Mouse (Mus musculus) brain, adult 2 months (tissue): ENCODE measurements around the gene Zbtb34.

Experiments used
- DNase-seq: peaks from one replicate; pipeline ENCODE4 v3.0.0; 2011; ENCODE audit warnings: low read depth, low spot score

Zbtb34 gene

DNA sequence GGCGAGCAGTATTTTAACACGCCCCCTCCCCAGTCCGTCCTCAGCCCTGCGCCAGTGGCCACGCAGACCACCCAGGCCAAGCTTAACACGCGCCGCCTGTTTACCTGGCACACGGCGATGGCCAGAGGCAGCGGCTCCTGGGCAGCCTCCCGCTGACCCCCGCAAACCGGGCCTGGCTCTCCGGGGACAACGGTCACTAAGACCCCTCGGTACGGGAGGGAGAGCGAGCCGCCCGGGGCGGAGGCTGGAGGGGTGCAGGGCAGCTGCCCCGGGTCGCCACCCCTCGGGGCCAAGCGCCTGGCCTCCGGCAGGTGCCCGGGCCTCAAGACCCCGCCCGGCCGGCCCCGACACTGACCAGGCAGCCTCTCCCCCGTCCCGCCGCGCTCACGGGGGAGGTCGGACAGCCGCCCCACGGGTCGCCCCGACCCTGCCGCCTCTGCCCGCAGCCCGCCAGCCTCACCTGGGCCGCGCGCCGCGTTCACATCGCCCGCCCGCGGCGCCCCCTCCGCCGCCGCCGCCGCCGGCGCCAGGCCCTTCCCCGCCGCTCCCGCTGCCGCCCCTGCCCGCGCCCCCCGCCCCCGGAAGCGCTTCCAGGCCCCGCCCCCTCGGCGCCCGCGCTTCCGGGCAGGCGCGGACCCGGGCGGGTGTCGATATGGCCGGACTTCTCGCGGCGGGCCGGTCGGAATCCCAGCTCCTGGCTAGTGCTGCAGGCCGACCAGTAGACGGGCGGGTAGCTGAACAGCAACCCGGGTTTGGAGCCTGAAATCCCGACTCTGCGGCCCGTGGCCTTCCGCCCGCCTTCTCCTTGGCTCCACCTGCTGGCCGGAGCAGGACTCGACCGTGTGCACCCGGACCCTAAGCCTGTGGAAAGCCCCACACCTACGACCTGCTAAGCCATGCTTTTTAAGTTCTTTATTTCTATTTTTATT, at the start of gene Zbtb34:
Zbtb34 (minus strand) TSS at position 554 of the 929 bp plus-strand sequence.
- peak; percentile 62 for DNase-seq

DNA sequence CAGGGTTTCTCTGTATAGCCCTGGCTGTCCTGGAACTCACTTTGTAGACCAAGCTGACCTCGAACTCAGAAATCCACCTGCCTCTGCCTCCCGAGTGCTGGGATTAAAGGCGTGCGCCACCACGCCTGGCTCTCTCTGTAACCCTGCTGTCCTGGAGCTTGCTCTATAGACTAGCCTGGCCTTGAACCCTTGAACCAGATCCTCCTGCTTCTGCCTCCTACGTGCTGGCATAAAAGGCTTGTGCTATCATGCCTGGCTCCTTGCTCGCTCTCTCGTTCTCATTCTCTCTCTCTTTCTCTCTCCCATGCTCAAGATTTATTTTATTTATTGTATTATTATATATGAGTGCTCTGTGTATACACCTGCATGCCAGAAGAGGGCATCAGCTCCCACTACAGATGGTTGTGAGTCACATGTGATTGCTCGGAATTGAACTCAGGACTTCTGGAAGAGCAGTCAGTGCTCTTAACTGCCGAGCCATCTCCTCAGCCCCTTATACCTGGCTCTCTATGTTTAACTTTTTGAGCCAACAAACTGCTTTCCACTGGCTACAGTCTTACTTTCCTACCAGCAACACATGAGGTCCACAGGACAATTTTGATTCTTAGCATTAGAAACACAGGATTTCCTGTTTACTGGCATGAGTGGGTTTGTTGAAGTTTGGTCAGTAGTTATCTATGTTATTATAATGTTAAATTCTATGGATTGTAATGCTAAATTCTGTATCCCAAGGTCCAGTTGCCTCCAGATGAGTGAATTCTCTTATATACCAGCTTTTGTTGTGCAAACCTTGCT, 47.0 kb upstream of the Zbtb34 start:
- DNase-seq = no peak

DNA sequence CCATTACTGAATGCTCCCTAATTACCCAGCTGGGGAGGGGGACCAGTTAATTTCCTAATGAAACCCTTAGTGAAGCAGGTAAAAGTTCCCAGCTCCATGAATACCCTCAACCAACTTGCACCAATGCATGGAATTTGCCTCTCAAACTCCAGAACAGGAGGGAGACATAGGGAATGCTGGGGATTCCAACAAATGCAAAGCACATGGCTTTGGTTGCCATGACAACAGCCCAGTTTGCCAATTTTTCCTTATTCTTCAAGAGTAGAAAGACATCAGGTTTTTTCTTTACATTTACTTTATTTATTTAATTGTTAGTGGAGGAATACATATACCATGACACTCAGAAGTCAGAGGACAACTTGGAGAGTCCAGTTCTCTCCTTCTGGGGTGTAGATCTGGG, 44.8 kb upstream of the Zbtb34 start:
- peak; percentile 89 for DNase-seq

DNA sequence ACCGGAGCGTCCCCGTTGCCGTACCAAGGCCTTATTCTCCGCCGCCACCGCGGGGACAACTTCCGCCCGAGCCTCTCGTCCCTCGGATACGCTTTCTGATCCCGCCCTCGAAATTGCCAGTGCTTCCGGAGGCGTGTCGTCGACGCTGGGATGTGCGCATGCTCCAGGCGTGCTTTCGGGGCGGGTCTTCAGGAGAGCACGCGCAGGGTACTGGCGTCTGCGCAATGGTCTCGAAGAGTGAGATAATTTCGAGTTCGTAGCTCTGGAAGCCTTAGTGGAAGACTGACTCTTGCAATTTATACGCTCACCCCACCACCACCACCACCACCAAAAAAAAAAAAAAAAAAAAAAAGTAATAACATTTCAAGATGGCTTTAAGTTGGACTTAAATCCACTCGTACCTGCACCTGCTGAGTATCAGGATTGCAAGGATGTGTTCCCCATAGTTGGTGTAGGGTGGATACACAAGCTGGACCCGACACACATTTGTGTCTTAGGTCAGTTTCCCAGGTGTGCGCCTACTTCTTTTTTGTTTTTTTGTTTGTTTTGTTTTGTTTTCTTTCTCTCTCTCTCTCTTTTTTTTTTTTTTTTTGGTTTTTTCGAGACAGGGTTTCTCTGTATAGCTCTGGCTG, 37.5 kb upstream of the Zbtb34 start, which contains the start of gene Zbtb43:
Zbtb43 (minus strand) TSS at position 94 of the 632 bp plus-strand sequence.
- DNase-seq = peak; percentile 98

DNA sequence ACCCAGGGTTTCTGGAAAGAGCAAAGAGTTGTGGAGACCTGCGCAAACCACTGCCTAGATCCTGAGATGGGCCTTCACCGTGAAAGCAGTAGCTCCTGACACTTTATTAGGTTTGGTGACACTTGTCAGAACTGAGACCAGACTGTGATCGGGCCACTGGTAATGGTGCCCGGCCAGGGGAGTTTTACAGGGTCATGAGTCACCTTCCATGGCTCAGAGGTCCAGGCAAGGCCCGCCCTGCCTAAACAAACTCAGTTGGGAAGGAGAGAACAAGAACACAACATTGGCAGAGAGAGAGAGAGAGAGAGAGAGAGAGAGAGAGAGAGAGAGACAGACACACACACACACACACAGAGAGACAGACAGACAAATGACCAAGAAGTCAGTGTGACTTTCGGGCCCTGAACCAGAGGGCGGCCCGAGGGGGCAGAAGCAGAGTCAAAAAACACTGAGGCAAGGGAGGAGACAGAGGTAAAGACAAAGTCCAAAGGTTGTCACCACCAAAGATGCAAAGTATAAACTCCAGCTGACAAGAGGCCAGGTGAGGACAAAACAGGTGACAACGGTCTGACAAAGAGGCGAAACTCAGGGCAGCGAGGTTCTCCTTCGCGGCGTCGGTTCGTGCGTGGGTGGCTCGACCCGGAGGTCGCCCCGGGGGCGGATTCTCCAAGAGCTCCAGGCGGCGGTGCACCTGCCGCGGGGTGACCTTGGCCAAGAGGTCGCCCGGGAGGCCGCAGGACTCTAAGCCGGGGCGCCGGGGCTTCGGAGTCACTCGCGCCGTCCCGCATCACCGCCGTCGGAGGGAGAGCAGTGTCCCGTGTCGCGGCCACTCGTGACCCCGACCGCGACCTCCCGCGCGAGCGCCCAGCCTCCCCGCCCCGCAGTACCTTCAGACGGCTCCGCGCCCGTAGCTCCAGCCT, 36.7 kb upstream of the Zbtb34 start:
- DNase-seq = no peak

DNA sequence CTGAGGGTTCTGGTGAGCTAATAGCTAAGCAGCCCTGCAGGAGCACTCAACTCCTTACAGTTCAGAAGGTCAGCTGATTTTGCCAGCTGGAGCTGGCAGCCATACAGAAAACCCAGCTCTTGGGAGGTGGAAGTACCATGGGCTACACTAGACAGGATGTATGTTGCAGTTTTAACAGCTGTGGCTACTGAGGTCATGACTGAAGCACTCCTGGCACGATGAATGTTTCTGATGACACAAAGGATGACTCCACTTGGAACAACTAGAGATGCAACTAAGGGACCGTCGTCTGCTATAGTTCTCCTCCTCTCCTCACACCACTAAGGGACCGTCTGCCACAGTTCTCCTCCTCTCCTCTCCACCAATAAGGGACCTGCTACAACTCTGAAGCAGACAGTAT, 34.8 kb upstream of the Zbtb34 start:
- DNase-seq = peak; percentile 50

DNA sequence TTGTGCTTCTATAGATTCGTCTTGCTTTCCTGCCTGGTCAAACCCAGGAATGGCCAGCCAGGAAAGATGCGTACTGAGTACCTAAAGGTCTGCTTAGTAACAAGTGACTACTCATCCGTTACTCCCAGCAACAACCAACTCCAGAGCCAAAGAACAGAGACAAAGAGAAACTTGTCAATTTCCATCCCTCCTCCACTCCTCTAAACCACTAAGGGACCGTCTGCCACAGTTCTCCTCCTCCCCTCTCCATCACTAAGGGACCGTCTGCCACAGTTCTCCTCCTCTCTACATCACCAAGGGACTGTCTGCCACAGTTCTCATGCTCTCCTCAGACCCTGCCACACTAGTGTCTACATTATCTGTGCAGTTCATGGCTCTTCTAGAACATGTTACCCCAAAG, 34.1 kb upstream of the Zbtb34 start:
- DNase-seq = peak; percentile 53

DNA sequence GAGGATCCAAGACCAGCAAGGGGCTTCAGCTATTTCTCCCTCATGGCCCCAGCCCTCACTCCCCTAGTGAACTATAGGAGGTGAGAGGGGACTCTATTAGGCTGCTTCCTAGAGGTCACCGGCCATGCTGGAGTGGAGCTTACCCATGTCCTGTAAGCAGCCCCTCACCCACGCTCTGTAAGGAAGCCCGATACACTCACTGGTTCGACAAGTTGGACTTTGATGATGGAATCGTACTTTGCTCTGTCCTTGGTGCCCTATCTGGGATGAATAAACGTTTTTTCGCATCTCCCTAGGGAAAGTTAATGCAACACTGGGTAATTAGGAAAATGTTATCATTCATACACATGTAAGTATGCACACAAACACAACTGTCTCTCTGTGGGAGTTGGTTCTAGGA, 30.9 kb upstream of the Zbtb34 start:
- DNase-seq = no peak

DNA sequence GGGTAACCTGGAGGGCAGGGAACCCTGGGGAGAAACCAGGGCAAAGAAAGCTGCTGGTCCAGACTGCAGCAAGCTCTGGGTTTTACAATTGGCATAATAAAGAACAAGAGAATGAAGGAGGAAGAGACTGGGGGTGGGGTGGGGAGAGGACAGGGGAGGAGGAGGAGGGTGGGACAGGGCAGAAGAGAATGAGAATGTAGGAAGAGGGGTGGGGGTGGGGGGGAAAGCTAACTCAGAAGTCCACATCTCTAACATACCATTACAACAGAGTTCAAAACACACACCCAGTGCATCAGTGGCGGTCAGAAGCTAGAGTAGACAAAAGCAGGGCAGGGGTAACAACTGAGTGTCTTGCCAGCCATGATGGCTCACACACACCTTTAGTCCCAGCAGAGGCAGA, 29.9 kb upstream of the Zbtb34 start:
- DNase-seq = no peak

DNA sequence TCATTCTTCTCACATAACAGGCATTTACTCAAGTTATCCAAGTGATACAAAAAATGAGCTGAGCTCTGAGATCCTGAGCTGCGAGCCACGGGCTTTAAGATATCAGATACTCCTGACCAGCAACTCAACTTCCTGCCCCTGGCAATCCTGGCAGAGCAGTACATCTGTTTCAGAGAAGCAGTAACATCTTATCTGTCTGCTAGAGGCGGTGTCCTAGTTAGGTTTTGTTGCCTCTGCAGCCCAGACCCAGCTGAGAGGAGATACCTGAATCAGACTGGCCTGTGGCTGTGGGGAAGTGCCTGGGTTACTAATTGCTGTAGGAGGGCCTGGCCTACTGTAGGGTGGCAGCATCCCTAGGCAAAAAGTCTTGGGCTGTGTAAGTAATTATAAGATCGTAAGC, 28.5 kb upstream of the Zbtb34 start:
- DNase-seq = no peak

DNA sequence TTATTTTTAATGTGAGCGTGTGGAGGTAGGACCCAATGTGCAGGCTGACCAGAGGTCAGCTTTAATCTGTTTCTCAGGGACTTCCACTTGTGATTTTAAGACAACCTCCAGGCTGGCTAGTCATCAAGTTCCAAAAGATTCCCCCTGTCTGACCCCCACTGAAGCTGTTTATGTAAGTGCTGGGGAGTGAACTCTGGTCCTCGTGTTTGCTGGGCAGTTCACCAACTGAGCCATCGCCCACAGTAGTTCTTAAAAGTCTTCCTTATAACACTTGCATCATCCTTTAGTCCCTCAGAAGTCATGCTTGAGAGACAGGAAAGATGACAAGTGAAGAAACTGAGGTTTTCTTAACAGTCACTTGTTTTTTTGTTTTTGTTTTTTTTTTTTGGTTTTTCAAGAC, 25.6 kb upstream of the Zbtb34 start:
- no peak for DNase-seq

DNA sequence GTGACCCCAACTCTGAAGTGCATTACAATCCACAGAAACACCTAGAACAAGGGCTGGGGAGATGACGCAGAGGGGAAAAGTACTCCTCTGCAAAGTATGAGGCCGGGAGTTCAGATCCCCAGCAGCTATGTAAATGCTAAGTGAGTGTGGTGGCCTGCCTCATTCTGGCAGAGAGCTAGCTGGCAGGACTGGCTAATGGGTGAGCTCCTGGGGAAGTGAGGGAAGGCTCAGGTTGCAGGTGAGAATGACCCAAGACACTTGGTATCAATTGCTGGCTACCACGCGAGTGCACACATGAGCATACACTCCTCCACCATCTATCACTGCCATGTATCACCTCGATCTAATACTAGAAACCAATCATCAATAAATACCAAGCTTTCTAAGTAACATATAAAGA, 25.1 kb upstream of the Zbtb34 start:
- DNase-seq = no peak

DNA sequence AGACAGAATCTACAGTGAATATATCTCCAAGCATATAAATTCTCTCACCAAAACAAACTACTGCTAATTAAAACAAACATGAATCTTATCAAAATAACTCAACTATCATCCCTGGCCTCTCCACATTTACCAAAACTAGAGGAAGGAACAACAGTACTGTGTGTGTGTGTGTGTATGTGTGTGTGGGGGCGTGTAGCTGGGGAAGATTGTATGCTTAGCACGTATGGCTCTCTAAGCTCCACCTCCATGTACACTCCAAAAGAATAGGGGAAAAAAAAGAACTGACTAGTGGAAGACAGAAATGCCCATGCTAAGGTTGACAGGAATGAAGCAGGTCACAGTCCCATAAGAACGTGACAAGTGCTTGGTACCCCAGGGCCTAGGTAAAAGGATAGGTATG, 24.2 kb upstream of the Zbtb34 start:
- peak; percentile 57 for DNase-seq

DNA sequence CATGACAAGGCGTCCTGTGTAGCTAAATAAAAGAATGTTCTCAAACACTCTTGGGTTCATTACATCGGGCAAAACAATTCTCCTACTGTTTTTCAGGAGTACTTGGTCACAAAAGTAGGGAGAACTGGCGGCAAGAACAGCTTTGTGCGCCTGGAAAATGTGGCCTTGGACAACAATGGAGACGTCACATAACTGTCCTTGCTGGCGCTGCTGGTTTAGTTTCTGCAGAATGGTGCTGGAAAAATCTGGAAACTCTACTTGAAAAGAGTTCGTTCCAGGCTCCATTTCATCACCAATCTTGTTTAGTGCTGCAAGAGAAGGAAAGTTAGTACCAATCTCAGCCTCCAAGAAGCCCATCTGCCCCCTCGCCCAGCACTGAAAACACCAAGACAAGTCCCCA, 23.7 kb upstream of the Zbtb34 start:
- DNase-seq = no peak

DNA sequence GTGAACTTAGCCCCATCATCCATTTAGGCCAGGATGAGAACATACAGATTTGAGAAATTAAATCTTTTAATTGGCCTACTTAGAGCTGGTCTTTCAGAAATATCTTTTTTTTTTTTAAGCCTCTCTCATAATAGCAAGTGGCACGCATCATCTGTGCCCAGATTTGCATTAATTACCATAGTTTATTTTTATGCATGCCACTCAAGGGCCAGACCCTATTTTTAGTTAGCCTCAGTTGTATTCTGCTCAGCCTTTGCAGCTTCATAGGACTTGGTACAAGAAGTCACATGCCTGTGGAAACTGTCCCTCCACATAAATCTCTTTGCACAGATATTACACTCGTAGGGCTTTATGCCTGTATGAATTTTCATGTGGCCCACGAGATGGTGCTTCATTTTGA, 22.4 kb upstream of the Zbtb34 start:
- DNase-seq = peak; percentile 81

DNA sequence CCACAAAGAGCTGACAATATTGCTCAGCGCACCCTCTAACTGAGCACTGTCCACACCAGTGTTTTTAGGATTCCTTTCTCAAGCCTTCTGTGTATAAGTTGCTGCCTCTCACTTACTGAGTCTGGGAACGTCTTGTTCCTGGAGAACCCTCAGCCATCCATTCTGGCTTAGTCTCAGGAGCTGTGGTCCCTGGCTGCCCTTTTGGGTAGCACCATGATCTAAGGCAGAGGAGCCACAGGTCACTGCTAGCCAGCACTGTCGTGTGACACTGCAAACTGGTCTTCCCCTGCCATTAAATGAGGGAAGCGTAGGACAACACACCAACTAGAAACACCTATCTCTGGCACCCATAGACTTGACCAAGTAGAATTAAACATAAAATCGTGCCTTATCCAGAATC, 21.6 kb upstream of the Zbtb34 start:
- no peak for DNase-seq

DNA sequence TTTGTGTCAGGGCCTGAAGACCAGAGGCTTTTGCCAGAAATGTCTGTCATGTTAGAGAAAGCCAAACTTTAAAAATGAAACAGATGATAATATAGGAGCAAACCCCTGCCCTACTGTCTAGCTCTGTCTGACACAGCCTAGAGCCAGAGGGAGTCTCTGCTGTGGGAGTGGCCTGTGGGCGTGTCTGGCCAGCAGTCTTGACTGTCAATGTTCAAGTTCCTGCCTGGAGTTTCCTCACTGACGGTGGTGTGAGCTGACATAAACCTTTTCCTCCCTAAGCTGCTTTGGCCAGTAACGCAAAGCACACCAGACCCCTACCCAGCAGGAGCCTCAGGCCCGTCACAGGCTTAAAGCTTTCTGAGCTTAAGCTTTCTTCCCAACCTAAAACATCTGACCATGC, 21.0 kb upstream of the Zbtb34 start:
- DNase-seq = peak; percentile 64

DNA sequence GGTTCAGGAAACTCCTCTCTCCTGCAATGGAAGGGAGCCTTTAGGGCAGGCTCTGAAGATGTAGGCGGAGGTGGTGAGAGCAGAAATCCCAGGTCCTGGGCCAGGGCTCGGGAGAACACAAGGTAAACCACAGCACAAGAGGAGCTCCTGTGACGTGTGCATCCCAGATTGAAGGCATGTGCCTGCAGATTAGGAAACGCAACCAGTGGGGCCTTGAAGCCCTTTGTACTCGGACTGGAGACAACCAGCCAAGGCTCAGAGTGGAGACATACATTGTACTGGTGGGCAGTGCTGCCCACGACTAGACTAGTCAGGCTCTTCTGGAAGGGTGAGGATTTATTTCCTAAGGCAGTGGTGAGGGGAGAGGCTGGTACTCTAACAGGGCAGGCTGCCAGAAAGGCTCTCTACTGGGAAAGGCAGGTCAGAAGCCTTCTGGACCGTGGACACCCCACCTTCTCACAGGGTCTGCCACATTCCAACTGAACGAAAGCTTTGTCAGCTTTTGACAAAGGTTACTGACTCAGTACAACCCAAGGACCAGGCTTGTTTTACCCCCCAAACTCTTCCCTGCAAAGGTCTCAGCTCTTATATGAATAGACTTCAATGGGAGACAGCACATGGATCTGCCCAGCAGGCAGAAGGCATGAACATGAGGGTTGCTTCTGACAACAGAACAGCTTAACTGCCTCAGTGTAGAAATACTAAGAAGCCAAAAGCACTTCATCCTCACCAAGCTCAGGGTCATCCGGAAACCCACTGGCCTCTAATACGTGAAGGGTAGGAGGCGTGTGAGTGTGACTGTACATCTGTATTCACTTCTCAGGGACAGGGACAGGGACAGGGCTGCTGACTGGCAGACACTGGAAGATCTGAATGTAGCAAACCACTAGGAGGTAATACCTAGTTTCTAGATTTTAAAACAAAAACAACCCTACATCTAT, 20.2 kb upstream of the Zbtb34 start:
- no peak for DNase-seq

DNA sequence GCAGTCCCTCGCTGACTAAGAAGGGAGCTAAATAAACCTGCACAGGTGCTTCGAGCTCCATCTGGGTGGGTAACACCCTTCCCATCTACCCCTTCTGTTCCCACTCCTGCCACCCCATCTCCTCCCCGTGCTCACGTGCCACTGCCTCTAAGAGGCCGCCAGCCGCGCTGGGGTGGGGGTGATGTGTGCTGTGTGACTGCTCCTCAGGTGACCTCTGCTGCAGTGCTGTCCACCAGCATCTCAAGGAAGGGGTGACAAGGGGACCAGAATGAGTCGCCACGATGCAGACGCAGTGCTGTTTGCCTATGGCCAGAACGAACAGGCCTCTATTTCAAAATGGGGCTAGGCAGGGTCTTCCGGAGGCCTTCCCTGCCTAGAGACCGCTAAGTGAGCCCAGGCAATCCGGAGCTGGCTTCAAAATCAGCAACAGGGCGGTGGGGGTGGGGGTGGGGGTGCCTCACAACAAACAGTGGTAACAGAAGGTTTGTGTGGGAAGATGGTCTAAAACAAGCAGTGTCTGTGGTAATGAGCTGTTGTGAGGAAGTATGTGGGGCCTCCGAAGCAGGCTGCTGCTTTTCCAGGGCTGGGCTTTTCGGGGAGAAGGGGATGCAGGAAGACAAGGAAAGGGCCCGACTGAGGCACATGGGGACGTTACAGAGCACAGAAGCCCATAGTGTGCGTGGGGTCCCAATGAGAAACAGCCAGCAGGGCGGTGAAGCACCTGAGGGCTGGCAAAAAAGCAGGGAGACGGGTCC, 18.2 kb upstream of the Zbtb34 start:
- DNase-seq = peak; percentile 81
